Mouse (Mus musculus): Measurements from ENCODE around the gene Psma7. TPM values are rescaled to one million over a fixed set of nuclear protein-coding genes. Genes with fewer than 3 reads are reported as not detected.

Gene Psma7
- polyA plus RNA-seq, 1 experiment from 2014 or later = 513 TPM

- 68% methylated on average over 1 of the region's 1 CpGs for WGBS
- Histone ChIP-seq H3K9ac (no peak overlapping the region), H3K36me3 (no peaks in the 10 kb centered on the region), H3K4me1 (no peaks in the 10 kb centered on the region), H3K9me3 (no peaks in the 10 kb centered on the region), H3K4me3 (no peak overlapping the region), H3K4me2 (no peak overlapping the region), H3K27me3 (no peaks in the 10 kb centered on the region), H3K27ac (no peak overlapping the region)
- ATAC-seq (ENCODE audit: borderline replicate concordance, extremely low read depth, low FRiP score, low TSS enrichment) = no peak
Measured at GRCm38 (mm10) chr2:179989098-179989497, 53.1 kb downstream of the Psma7 start.

DNA sequence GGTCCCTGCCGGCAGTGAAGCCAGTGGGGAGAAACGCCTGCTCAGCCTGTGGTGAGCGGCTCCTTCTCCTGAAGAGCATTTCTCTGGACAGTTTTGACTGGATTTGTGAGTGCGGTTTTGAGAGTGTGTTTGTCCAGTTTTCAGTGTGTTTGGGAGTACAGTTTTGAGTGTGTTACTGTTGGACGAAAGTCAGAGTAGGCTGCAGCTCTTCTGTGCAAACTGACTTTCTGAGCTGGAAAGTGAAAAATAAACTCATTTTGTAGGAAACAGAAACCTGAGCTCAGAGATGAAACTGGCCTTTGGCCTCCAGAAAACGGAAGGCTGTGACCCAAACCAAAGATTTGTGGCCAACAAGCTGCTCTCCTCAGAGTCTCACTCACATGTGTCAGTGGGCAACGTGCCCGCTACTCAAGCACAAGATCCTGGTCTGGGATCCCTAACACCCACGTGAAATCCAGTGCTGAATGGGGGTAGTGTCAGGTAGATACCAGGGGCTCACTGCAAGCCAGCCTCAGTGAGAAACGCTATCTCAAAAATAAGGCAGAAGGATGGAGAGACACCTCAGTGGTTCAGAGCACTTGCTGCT lies 55.7 kb downstream of the Psma7 start:
- H3K36me3 ChIP-seq = no peaks in the 10 kb centered on the region
- 59% methylated on average over 10 of the region's 10 CpGs for WGBS
- H3K9me3 ChIP-seq = no peaks in the 10 kb centered on the region
- H3K9ac ChIP-seq = no peak overlapping the region
- no peak overlapping the region for H3K4me2 ChIP-seq
- no peak overlapping the region for H3K27ac ChIP-seq
- no peak for ATAC-seq (ENCODE audit: borderline replicate concordance, extremely low read depth, low FRiP score, low TSS enrichment)
- no peaks in the 10 kb centered on the region for H3K4me1 ChIP-seq
- no peaks in the 10 kb centered on the region for H3K27me3 ChIP-seq
- H3K4me3 ChIP-seq = no peak overlapping the region

Other genes starting within 250 kb of the Psma7 start
- gene Taf4, start 65.8 kb downstream of the Psma7 start, polyA plus RNA-seq (2015; fragmentation: Nextera tagmentation; extraction: Ambion mirVana) = 3.4 and 3.7 TPM in 2 replicates
- 7.5 and 9.5 TPM in 2 replicates for gene Lsm14b, start 17.4 kb downstream of the Psma7 start, polyA plus RNA-seq (2015; fragmentation: Nextera tagmentation; extraction: Ambion mirVana)
- 4.0 and 4.5 TPM in 2 replicates for gene Ss18l1, start 76 bp upstream of the Psma7 start, polyA plus RNA-seq (2015; fragmentation: Nextera tagmentation; extraction: Ambion mirVana)
- gene Mtg2, start 28.2 kb upstream of the Psma7 start, polyA plus RNA-seq (2015; fragmentation: Nextera tagmentation; extraction: Ambion mirVana) = 26.4 and 26.6 TPM in 2 replicates
- not detected in 2 replicates for gene Hrh3, start 62.1 kb upstream of the Psma7 start, polyA plus RNA-seq (2015; fragmentation: Nextera tagmentation; extraction: Ambion mirVana)
- gene Osbpl2, start 76.9 kb upstream of the Psma7 start, polyA plus RNA-seq (2015; fragmentation: Nextera tagmentation; extraction: Ambion mirVana) = 30.9 and 32.5 TPM in 2 replicates
- 184 and 191 TPM in 2 replicates for gene Adrm1, start 129.1 kb upstream of the Psma7 start, polyA plus RNA-seq (2015; fragmentation: Nextera tagmentation; extraction: Ambion mirVana)
- gene Lama5, start 183.4 kb upstream of the Psma7 start, polyA plus RNA-seq (2015; fragmentation: Nextera tagmentation; extraction: Ambion mirVana) = 79.0 and 83.2 TPM in 2 replicates
- 477 and 524 TPM in 2 replicates for gene Rps21, start 214.9 kb upstream of the Psma7 start, polyA plus RNA-seq (2015; fragmentation: Nextera tagmentation; extraction: Ambion mirVana)
- 14.1 and 16.5 TPM in 2 replicates for gene Cables2, start 231.1 kb upstream of the Psma7 start, polyA plus RNA-seq (2015; fragmentation: Nextera tagmentation; extraction: Ambion mirVana)
- gene Rbbp8nl, start 247.4 kb upstream of the Psma7 start, polyA plus RNA-seq (2015; fragmentation: Nextera tagmentation; extraction: Ambion mirVana) = 2.3 and 3.1 TPM in 2 replicates

All from lung, embryonic 15.5 days (tissue).